Mouse (Mus musculus) adrenal gland, postnatal 25 days (tissue): ENCODE results near the gene LTO1. TPM values are rescaled to one million over a fixed set of nuclear protein-coding genes. Genes with fewer than 3 reads are reported as not detected.
"Not testable (repeated sequence)": the region's sequence is repeated elsewhere in the genome, so short reads cannot be mapped to it uniquely, and the experiment has no call there.

Experiments used
- DNase-seq: peaks from one replicate; pipeline ENCODE4 v3.0.0; 2021; ENCODE audit warnings: mixed read lengths
- long read RNA-seq: library from polyadenylated mRNA; stranded (forward); transcript quantifications from one replicate; pipeline ENCODE4 v2.0.0, GENCODE M21; 2021
- total RNA-seq: library from RNA; stranded (reverse); gene quantifications from 2 replicates; pipeline ENCODE4 v1.2.3, GENCODE M21; 2021

Gene LTO1
- 18.7 and 27.1 TPM in 2 replicates for total RNA-seq
- long read RNA-seq, full-length matches to known transcripts: 27 of 36 reads
- long read RNA-seq, partial matches to known transcripts: 6 of 36 reads
- long read RNA-seq, other reads (novel, unspliced or antisense): 3 of 36 reads

- DNase-seq: peak; percentile 87
Observed at GRCm38 (mm10) chr7:144914948-144915750, at the start of gene LTO1. Gene LTO1 (plus strand): TSS chr7:144915100.

GRCm38 (mm10) chr7:144867161-144867560 lies 47.7 kb upstream of the LTO1 start:
- DNase-seq: no peak

DNA sequence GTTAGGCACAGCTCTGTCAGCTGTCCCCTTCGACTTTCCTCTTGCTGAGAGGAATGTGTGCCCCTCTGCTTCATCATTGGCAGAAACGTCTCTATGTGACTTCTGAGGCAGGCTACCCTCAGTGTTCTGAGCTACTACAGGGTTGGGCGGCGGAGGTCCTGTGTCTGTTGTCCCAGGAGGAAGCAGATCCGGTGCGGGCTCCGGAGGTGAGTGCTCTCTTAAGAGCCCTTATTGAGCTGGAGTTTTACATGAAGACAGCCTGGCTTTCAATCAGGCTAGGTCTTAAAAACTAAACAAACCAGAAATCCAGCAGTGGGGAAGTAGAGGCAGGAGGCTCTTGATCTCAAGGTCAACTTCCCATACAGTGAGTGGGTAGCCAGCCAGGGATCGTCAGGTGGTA lies 47.3 kb upstream of the LTO1 start:
- no peak for DNase-seq

GRCm38 (mm10) chr7:144872420-144872819 lies 42.5 kb upstream of the LTO1 start:
- no peak for DNase-seq

GRCm38 (mm10) chr7:144873160-144873559 lies 41.7 kb upstream of the LTO1 start:
- no peak for DNase-seq

DNA sequence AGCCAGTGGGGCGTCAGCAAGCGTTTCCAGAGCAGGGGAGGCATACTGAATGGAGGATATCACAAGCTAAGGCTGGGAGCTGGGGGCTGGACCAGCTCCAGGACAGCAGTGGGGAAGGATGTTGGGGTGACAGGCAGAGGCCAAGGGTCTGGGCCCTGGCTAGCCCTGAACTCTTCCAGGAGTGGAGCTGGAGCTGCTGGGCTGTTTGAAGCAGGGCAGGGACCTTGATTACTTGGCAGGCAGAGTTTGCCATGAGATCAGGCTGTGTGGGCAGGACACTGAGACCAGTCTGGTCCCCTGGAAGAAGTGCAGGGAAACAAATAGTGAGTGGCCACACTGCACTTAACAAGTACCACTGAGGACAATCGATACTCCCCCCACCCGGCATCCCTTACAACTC lies 40.7 kb upstream of the LTO1 start:
- DNase-seq: no peak

DNA sequence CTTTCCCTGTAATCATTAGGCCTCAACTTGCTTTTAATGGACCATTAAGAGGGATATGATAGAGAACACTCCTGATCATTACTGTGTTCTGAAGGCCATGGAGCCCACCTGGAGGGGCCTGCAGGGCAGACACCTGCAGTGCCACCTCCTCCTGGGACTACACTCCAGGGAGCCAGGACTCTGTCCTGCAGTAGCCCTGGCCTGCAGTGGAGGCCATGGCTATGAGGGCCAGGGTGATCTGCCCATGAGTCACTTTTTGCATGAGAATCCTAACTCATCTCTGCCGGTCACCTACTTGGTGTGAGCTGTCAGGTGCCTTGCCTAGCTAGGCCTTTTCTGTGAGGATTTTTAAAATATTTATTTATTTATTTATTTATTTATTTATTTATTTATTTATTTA lies 36.5 kb upstream of the LTO1 start:
- DNase-seq: no peak

DNA sequence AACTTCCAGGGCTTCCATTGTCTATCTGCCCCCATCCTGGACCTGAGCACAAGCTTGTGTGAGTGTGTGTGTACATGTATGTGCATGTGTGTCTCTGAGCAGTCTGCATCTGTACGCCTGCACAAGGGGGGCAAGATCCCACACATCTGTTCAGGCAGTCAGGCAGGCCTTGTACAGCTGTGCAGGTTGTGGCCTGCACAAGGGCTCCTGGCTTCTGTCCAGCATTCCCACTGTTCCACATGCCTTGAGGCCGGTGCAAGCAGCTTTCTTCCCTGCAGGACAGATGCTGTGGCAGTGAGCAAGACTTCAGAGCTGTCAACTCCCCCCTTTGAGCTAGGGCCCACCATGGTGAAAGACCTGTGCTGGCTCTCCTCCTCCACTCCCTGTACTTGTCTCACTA lies 31.8 kb upstream of the LTO1 start:
- no peak for DNase-seq

DNA sequence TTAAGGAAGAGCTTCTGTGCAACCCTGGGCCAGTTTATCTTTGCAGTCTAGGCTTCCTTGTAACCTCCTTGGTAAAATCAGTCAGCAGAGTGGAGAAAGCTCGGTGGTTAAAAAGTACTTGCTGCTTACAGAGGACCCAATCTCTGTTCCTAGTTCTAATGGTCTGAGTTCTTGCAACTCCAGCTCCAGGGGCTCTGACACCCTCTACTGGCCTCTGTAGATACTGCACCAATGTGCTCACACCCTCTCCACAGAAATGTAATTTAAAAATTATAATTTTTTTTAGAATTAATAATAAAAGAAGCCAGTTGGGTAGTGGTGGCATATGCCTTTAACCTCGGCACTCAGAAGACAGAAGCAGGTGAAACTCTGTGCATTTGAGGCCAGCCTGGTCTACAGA lies 27.2 kb upstream of the LTO1 start:
- DNase-seq: no peak

DNA sequence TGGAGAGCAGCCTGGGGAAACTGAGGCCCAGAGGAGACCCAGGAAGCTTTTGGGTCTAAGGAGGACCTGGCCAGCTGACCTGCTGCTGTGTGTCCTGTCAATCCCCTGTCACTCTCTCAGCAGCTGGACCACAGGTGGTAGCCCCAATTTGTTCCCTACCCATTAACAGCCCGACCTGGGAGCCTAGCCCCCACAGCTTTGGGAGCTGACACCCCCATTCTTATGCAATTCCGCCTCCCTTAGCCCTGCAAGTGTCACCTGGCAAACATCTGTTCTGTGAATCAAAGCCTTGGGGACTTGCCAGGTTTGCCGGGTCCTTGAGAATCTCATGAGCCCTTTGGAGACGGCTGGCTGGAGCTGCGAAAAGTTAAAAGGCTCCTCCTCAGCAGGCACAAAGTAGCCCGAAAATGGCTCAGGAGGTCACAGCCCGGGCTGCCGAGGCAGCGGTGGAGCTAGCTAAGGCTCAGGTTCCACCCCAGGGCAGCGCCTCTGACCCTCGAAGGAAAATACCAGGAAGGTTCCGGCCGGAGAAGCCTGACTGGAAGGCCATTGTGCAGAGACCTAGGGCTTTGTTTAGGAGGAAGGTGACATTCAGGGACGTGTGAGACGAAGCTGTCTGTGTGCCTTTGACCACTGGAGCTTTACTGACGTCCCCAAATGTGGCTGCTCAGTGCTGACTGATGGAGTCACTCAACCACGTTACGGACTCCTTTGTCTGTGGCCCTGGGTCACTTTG lies 26.2 kb upstream of the LTO1 start:
- peak; percentile 64 for DNase-seq

- not testable (repeated sequence) for DNase-seq
Observed at GRCm38 (mm10) chr7:144890661-144891060, 24.2 kb upstream of the LTO1 start.

- no peak for DNase-seq
Observed at GRCm38 (mm10) chr7:144891863-144892262, 23.0 kb upstream of the LTO1 start.

- no peak for DNase-seq
Observed at GRCm38 (mm10) chr7:144892322-144892721, 22.6 kb upstream of the LTO1 start.

DNA sequence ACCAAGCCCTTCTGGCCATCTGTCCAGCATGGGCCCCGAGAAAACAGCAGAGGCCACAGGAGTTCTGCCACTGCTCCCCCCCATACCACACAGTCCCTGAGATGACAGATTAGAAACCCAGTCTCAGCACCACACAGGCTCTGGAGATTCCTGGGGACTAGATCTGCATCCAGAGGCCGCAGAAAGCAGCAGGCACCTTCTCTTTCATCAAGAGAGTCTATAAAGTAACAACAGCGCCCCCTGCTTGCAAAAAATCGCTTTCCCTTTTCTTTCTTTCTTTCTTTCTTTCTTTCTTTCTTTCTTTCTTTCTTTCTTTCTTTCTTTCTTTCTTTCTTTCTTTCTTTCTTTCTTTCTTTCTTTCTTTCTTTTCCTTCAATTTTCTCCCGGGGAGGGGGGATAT lies 20.7 kb upstream of the LTO1 start:
- DNase-seq: peak; percentile 37

DNA sequence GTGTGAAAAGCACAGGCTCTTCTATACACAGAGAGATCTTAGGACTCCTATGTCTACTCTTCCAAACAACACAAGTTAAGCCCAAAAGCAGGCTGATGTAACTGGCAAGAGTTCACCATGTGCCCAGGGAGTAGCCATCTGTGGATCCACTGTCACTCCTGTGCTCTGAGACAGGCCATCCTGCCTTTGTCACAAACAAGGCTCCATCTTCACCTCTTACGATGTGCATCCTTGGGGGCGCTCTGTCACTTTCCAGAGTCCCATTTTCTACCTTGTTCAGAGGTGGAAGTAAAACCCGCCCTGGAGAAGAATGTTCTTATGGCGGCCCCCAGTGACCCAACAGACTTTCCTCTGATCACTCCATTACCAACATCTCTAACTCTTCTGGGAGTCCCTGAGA lies 20.2 kb upstream of the LTO1 start:
- DNase-seq: no peak

DNA sequence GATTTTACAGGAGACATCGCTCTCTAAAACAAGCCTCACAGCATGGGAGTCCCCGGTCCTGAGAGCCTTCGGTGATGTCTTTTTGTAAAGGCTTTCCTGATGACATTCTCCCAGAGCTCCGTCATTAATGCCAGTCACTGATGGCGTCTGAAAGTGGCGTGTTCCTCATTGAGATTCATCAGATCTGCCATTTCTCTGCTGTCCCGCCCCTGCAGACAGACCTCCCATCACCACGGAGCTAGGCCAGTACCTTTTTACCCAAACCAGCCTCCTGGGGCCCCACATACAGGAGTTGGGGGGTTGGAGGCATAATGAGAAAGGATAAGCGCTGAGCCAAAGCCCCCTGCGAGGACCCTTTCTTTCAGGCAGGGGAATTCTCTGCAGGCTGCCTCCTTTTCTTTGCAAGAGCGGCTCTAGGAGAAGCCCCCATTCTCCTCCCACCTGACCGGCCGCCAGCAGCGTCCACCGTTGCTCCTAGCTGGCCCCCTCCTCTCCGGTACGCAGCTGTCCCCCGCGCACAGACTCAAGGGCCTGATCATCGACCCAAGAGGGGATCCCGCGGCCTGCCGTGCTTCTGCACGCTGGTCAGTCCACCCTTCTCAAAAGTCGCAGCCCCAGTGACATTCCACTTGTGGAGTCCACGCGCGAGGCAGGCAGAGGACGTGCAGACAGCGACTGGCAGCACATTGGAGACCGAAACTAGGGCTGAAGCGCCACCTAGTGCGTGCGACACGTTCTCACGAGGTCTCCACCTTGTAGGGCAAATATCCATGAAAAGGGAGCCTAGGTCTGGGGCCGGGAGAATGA lies 19.4 kb upstream of the LTO1 start:
- peak; percentile 76 for DNase-seq

GRCm38 (mm10) chr7:144896294-144897218 lies 18.3 kb upstream of the LTO1 start, which contains the start of gene Fgf15:
Gene Fgf15 (plus strand): TSS chr7:144896531.
- DNase-seq: no peak

DNA sequence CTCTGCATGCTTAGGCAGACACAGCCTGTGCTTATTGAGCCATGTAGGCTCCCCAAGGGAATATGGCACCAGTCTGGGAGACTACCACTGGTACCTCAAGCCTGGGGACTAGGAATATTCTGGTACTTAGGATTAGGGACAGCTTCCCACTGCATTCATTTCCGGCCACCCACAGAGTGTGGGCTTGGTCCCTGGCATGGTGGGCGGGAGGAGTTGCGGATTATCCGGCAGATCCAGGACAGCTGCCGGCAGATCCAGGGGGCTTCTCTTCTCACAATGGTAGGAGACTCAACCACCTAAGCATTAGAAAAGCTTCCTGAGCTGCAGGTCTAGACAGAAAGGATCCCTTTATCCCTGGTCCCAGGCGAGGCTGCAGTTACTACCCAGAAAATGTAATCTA lies 16.4 kb upstream of the LTO1 start:
- DNase-seq: no peak

DNA sequence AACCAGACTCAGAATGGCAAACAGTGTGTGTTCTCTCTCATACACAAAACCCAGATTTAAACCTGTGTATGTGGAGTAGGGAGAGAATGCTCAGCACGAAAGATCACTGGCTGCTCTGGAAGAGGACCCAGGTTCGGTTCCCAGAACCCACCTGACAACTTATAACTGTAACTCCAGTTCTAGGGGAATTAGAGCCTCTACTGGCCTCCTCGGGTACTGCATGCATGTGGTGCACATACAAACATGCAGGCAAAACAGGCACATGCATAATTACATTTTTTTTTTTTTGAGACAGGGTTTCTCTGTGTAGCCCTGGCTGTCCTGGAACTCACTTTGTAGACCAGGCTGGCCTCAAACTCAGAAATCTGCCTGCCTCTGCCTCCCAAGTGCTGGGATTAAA lies 9.4 kb upstream of the LTO1 start:
- DNase-seq: not testable (repeated sequence)

DNA sequence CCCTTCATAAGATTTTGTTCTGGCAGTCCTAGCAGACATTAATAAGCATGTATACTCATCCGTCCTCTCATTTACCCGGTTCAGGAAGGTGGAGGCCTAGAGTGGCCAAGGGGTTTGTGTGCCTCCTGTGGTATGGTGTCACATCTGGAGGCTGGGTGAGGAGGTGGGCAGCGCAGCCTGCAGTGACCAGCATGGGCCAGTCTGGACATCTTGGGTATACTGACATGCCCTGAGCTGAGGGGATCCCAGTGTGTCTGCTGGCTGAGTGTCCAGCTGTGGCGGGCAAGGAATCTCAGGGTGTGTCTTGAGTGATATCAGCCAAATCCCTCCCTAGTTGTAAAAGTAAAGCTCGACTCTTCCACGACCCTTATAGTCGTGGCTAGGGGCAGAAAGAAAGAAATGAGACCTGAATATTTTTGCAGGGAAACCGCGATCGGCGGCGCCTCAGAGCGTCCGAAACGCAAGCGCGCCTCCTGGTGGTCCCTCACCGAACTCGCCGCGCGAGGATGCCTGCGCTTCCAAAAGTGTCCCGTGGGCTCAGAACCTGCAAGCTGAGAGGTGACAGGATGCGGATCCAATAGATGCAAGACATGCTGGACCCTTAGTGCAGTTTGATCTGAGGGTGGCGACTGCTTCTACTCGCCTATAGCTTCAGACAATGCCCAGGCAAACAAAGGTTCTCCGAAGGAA lies 8.0 kb upstream of the LTO1 start:
- peak; percentile 63 for DNase-seq

GRCm38 (mm10) chr7:144907793-144908192 lies 7.1 kb upstream of the LTO1 start:
- DNase-seq: no peak
